Mouse (Mus musculus): ENCODE measurements around the gene A030005K14Rik. TPM values are rescaled to one million over a fixed set of nuclear protein-coding genes. Genes with fewer than 3 reads are reported as not detected.

Gene A030005K14Rik
- not detected in 2 replicates for polyA plus RNA-seq (2015; fragmentation: Nextera tagmentation; extraction: Ambion mirVana)

GRCm38 (mm10) chr1:83059278-83059677 is at the start of gene A030005K14Rik:
Gene A030005K14Rik, minus strand, starts transcription at chr1:83059378.
- 85% methylated on average over 9 of the region's 9 CpGs for WGBS

DNA sequence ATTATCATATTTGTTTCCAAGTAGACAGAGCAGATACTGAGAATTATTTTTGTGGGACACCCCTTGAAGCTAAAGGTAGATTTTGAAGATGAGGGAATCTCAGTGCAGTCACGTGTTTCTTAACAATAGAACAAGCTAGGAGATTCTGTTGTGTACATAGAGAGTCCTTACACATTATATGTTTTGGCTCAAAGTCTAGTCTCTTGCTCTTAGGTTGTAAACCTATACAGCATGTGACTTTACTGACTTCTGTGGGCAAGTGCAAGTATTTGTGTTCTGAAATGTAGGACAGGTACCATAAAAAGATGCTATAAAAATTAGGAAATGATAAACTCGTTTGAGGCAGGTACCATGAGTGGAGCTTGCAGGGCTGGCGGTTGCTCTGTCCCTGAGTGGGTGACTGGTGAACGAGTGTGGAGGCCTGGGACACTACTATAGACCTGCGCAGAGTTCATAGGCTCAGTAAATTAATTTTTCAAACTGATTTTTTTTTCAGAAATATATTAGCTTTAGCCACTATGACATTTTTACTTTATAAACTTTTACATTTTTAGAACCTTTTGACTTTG is 48.3 kb upstream of the A030005K14Rik start:
- H3K4me1 ChIP-seq (replicated peaks; ENCODE audit: control insufficient read depth, insufficient read depth, low read length): no peaks in the 10 kb centered on the region; the same call in none of the 2 replicates
- peak; percentile 90 for ATAC-seq

More at GRCm38 (mm10) chr1:83059278-83059677, at the start of gene A030005K14Rik:
- Histone ChIP-seq H3K9me3 (ENCODE audit: control insufficient read depth) (no peaks in the 10 kb centered on the region), H3K27me3 (replicated peaks; ENCODE audit: control insufficient read depth, insufficient read depth, low read length) (no peaks in the 10 kb centered on the region), H3K36me3 (ENCODE audit: control insufficient read depth, insufficient read depth) (no peaks in the 10 kb centered on the region), H3K4me3 (ENCODE audit: low read depth, low read length) (no peak within 1 kb of the TSS), H3K4me2 (replicated peaks; ENCODE audit: low read depth) (no peak within 1 kb of the TSS), H3K27ac (ENCODE audit: low read depth, low read length) (no peak within 1 kb of the TSS), H3K9ac (ENCODE audit: low read depth, low read length) (no peak within 1 kb of the TSS), H3K4me1 (replicated peaks; ENCODE audit: control insufficient read depth, insufficient read depth, low read length) (no peaks in the 10 kb centered on the region)
- TF ChIP-seq CTCF (IDR thresholded peaks at IDR 0.05; ENCODE audit: low read depth): no peak
- no peak for ATAC-seq

GRCm38 (mm10) chr1:83105464-83105863 is 46.3 kb upstream of the A030005K14Rik start:
- no peak overlapping the region for H3K4me2 ChIP-seq (replicated peaks; ENCODE audit: low read depth)
- H3K4me3 ChIP-seq (ENCODE audit: low read depth, low read length): no peak overlapping the region
- H3K36me3 ChIP-seq (ENCODE audit: control insufficient read depth, insufficient read depth): no peaks in the 10 kb centered on the region
- peak; percentile 73 for ATAC-seq
- no peaks in the 10 kb centered on the region for H3K9me3 ChIP-seq (ENCODE audit: control insufficient read depth)
- TF ChIP-seq CTCF (IDR thresholded peaks at IDR 0.05; ENCODE audit: low read depth): no peak
- 26% methylated on average over 1 of the region's 1 CpGs for WGBS
- H3K9ac ChIP-seq (ENCODE audit: low read depth, low read length): no peak overlapping the region
- 0 out of 2 replicates have a peak, but pooled peaks cover 2% of the 10 kb centered on the region for H3K4me1 ChIP-seq (replicated peaks; ENCODE audit: control insufficient read depth, insufficient read depth, low read length)
- no peak overlapping the region for H3K27ac ChIP-seq (ENCODE audit: low read depth, low read length)
- no peaks in the 10 kb centered on the region for H3K27me3 ChIP-seq (replicated peaks; ENCODE audit: control insufficient read depth, insufficient read depth, low read length)

More for the DNA sequence above, 48.3 kb upstream of the A030005K14Rik start:
- no peak for TF ChIP-seq CTCF (IDR thresholded peaks at IDR 0.05; ENCODE audit: low read depth)
- Histone ChIP-seq H3K4me2 (replicated peaks; ENCODE audit: low read depth) (no peak overlapping the region), H3K27ac (ENCODE audit: low read depth, low read length) (no peak overlapping the region), H3K4me3 (ENCODE audit: low read depth, low read length) (no peak overlapping the region), H3K27me3 (replicated peaks; ENCODE audit: control insufficient read depth, insufficient read depth, low read length) (no peaks in the 10 kb centered on the region), H3K9ac (ENCODE audit: low read depth, low read length) (no peak overlapping the region), H3K36me3 (ENCODE audit: control insufficient read depth, insufficient read depth) (no peaks in the 10 kb centered on the region), H3K9me3 (ENCODE audit: control insufficient read depth) (no peaks in the 10 kb centered on the region)
- WGBS: 39% methylated on average over 5 of the region's 5 CpGs

DNA sequence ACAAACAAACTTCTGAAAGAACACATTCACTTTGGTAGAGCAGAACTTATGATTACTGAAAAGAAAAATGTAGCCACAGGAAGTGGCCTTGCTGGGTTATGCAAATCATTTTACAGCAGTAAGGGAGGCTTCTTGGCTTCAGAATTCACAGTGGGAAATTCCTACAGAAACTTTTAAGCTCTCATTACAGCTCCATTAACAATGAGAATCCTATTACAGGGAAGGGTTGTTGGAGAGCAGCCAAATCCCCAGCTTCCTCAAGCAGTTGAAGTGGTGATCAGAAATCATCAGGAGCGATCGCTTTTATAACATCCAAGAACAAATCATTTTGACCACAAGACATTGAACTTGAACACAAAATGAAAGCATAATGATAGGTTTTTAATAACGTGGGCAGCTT is 42.7 kb upstream of the A030005K14Rik start:
- no peak for ATAC-seq
- WGBS: 12% methylated on average over 3 of the region's 3 CpGs
- no peak for TF ChIP-seq CTCF (IDR thresholded peaks at IDR 0.05; ENCODE audit: low read depth)
- H3K4me2 ChIP-seq (replicated peaks; ENCODE audit: low read depth): no peak overlapping the region
- no peak overlapping the region for H3K27ac ChIP-seq (ENCODE audit: low read depth, low read length)
- H3K27me3 ChIP-seq (replicated peaks; ENCODE audit: control insufficient read depth, insufficient read depth, low read length): no peaks in the 10 kb centered on the region
- H3K9ac ChIP-seq (ENCODE audit: low read depth, low read length): no peak overlapping the region
- 0 out of 2 replicates have a peak, but pooled peaks cover 5% of the 10 kb centered on the region for H3K4me1 ChIP-seq (replicated peaks; ENCODE audit: control insufficient read depth, insufficient read depth, low read length)
- no peaks in the 10 kb centered on the region for H3K9me3 ChIP-seq (ENCODE audit: control insufficient read depth)
- no peaks in the 10 kb centered on the region for H3K36me3 ChIP-seq (ENCODE audit: control insufficient read depth, insufficient read depth)
- no peak overlapping the region for H3K4me3 ChIP-seq (ENCODE audit: low read depth, low read length)

- ATAC-seq: 0 out of 2 replicates have a peak, but pooled peaks have one; percentile 32
- no peak for TF ChIP-seq CTCF (IDR thresholded peaks at IDR 0.05; ENCODE audit: low read depth)
- H3K27ac ChIP-seq (ENCODE audit: low read depth, low read length): peak overlapping the region; percentile 62; the same call in 1 of the 2 replicates
These were observed 40.5 kb upstream of the A030005K14Rik start for GRCm38 (mm10) chr1:83099580-83100137.

GRCm38 (mm10) chr1:83099160-83099559 is 40.0 kb upstream of the A030005K14Rik start:
- Histone ChIP-seq H3K9me3 (ENCODE audit: control insufficient read depth) (no peaks in the 10 kb centered on the region), H3K36me3 (ENCODE audit: control insufficient read depth, insufficient read depth) (no peaks in the 10 kb centered on the region), H3K4me3 (ENCODE audit: low read depth, low read length) (no peak overlapping the region), H3K4me2 (replicated peaks; ENCODE audit: low read depth) (no peak overlapping the region), H3K4me1 (replicated peaks; ENCODE audit: control insufficient read depth, insufficient read depth, low read length) (0 out of 2 replicates have a peak, but pooled peaks cover 12% of the 10 kb centered on the region), H3K27me3 (replicated peaks; ENCODE audit: control insufficient read depth, insufficient read depth, low read length) (no peaks in the 10 kb centered on the region), H3K27ac (ENCODE audit: low read depth, low read length) (no peak overlapping the region), H3K9ac (ENCODE audit: low read depth, low read length) (no peak overlapping the region)
- TF ChIP-seq CTCF (IDR thresholded peaks at IDR 0.05; ENCODE audit: low read depth): no peak
- no peak for ATAC-seq
- 65% methylated on average over 2 of the region's 2 CpGs for WGBS

More at GRCm38 (mm10) chr1:83099580-83100137, 40.5 kb upstream of the A030005K14Rik start:
- no peak overlapping the region for H3K9ac ChIP-seq (ENCODE audit: low read depth, low read length)
- no peaks in the 10 kb centered on the region for H3K27me3 ChIP-seq (replicated peaks; ENCODE audit: control insufficient read depth, insufficient read depth, low read length)
- H3K9me3 ChIP-seq (ENCODE audit: control insufficient read depth): no peaks in the 10 kb centered on the region
- 0 out of 2 replicates have a peak, but pooled peaks cover 12% of the 10 kb centered on the region for H3K4me1 ChIP-seq (replicated peaks; ENCODE audit: control insufficient read depth, insufficient read depth, low read length)
- no peak overlapping the region for H3K4me3 ChIP-seq (ENCODE audit: low read depth, low read length)
- H3K36me3 ChIP-seq (ENCODE audit: control insufficient read depth, insufficient read depth): no peaks in the 10 kb centered on the region
- H3K4me2 ChIP-seq (replicated peaks; ENCODE audit: low read depth): no peak overlapping the region; the same call in 1 of the 2 replicates
- 38% methylated on average over 7 of the region's 7 CpGs for WGBS

Measured in intestine, postnatal 0 days (tissue).